Comparison of ENCODE assay signal across 10 mouse cellular contexts in the genomic region with DNA sequence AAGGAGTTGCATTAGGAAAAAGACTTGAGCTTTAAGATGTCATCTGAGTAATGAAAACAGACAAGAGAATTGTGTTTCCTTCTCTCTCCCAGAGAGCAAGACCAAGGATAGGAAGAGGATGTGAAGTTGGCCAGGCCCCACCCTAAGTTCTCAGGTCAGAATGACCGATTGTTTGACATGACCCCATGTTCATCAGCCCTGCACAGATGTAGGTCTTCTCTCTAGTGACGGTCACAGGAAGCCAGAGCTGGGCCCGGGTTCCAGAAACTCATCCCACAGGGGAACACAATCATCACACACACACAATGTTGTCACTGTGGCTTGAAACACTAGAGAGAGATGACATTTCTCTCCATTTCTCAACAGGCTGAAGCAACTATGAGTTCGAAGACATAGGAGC.
"Had no signal": no experiment of that assay in that cellular context is flagged by ENCODE, and none has a peak within 500 bp of the region (broad histone marks: within the 10 kb centered on the region; RNA-seq: fewer than 3 reads in every experiment).

No protein-coding gene starts in this region.

- ATAC-seq: intestine, embryonic 16.5 days; liver, embryonic 12.5 days; midbrain, embryonic 13.5 days had no signal

- H3K27ac ChIP-seq: limb, embryonic 15.5 days; liver, embryonic 12.5 days; midbrain, embryonic 13.5 days; stomach, embryonic 15.5 days had no signal

- H3K4me1 ChIP-seq: liver, embryonic 12.5 days had no signal

- H3K4me3 ChIP-seq: limb, embryonic 15.5 days; liver, embryonic 12.5 days; midbrain, embryonic 13.5 days; stomach, embryonic 15.5 days had no signal

- H3K9ac ChIP-seq: limb, embryonic 15.5 days; liver, embryonic 12.5 days; midbrain, embryonic 13.5 days; stomach, embryonic 15.5 days had no signal

- H3K4me2 ChIP-seq: limb, embryonic 15.5 days; liver, embryonic 12.5 days; midbrain, embryonic 13.5 days; stomach, embryonic 15.5 days had no signal

- H3K36me3 ChIP-seq: limb, embryonic 15.5 days; liver, embryonic 12.5 days; midbrain, embryonic 13.5 days; stomach, embryonic 15.5 days had no signal

- H3K27me3 ChIP-seq: limb, embryonic 15.5 days; liver, embryonic 12.5 days; midbrain, embryonic 13.5 days; stomach, embryonic 15.5 days had no signal

- DNase-seq: layer of hippocampus, adult 9-11 months; layer of hippocampus, postnatal 36 days; right cerebral cortex, postnatal 14 days; thymus, adult 2 months; thymus, postnatal 25 days had no signal

- H3K9me3 ChIP-seq: limb, embryonic 15.5 days; liver, embryonic 12.5 days; midbrain, embryonic 13.5 days; stomach, embryonic 15.5 days had no signal
